Mouse (Mus musculus) activated CD4-positive, CD25-positive, alpha-beta regulatory T cell, adult 4 months (primary cell): ENCODE data around the gene Atf6. TPM values are rescaled to one million over a fixed set of nuclear protein-coding genes. Genes with fewer than 3 reads are reported as not detected.

Experiments
- ATAC-seq: one replicate; pipeline ENCODE4 v1.8.0; 2017
- polyA plus RNA-seq, 2 experiments: library from polyadenylated mRNA; unstranded; fragments of 100-300 nt; shearing (Covaris generic); gene quantifications; one replicate each; pipeline ENCODE4 v1.2.1; 2017

The Atf6 gene
- polyA plus RNA-seq, 2 experiments from 2014 or later = 6.5 to 8.2 TPM

DNA sequence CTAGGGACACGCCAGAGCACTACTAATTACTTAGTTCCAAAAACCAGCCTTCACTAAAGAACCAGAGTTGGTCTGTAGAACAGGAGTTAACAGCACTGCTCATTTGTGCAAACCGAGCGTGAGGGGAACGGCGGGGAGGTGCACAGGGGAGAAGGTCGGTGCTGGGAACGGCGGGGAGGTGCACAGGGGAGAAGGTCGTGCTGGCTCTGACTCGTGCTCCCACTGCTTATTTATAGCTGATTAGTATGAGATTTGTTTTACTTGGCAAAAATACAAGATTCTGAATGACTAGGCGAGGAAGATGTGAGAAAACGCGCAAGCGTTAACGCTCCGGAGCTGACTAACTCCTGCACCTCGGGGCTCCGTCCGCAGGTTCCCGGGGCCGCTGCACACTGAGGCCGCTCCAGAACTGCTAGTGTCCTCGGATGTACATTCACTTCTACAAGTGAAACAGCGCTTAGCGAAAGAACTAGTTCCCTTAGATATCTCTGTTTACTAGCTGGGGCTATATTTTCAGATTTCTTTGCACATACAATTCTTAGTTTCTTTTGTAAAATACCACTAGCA lies 96.1 kb downstream of the Atf6 start:
- ATAC-seq = no peak

DNA sequence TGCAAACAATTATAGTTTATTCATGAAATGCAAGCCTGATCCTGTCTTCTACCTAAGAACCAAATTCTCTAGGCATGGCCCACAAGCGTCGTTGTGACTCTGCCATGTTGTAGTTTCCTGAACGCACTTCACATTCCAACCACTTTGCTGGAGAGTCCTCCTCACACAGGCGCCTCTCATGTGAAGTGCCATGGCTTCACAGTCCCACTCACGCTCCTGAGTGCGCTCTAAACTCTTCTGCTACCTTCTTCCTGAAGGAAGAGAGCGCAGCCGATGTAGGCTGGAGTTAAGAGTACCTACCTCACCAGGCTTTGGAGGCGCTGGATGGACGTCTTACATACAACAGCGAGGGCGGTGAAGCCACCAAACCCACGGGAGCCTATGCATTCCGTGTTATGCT lies 96.9 kb downstream of the Atf6 start:
- ATAC-seq = no peak

DNA sequence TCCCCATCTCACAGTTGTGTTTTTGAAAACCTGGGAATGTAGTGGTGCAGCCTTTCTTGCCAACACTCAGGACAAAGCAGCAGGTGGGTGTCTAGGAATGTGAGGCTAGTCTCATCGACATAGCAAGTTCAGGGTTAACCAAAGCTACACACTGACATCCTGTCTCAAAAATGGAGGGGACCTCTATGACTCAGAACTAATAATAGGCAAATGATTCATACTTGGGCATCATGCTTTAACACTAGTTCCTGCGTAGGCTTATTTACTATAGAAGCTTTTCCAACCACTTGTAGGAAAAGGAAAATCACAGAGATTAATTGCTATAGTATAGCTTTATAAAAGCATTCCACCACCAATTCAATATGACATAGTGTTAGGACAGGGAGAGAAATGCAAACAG lies 100.6 kb downstream of the Atf6 start:
- no peak for ATAC-seq

DNA sequence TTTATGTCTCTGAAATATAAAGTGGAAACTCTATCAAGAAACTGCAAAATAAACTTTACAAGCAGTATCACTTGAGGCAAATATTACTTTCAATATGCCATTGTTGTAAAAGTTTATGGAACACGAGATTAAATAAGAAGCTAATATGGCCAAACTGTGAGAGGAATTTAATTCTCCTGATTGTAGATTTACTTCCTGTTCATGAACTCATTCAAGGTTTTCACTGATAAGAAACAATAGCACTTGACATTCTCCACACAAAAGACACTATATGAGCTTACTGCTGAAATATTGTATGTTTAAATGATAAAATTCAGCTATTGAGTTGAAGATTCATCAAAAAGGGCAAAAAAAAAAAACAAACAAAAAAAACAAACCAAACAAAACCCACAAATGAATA lies 102.8 kb downstream of the Atf6 start:
- no peak for ATAC-seq

DNA sequence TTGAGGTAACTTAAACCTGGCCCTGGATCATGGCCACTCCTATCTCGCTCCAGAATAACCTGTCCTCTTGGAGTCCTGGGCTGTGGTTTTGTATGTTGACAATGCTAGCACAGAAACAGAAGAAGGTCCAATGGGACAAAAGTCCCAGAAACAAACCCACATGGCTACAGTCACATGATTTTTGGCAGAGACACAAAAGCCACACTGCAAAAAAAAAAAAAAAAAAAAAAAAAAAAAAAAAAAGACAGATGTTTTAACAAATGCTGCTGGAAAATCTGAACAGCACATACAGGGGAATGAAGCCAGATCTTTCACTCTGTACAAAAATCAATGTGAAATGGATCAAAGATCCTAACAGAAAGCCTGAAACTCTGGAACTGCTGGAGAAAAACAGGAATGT lies 105.9 kb downstream of the Atf6 start:
- ATAC-seq = no peak

DNA sequence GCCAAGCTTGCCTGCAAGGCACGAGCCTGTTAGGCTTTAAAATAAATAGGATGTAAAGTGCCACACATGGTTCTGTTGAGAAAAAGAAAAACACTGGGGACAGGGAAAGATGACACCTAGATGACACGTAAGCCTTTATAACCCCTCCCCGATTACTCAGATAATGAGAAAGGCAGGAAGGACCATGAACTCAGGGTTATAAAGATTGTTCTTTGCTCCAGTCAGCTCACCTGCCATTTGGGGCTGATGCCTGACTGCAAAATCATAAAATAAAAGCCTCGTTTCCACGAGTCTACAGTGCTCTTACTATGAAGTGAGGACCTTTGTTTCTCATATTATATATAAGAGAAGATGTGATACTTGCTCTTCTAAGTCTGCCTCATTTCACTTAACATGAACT lies 114.0 kb downstream of the Atf6 start:
- no peak for ATAC-seq

DNA sequence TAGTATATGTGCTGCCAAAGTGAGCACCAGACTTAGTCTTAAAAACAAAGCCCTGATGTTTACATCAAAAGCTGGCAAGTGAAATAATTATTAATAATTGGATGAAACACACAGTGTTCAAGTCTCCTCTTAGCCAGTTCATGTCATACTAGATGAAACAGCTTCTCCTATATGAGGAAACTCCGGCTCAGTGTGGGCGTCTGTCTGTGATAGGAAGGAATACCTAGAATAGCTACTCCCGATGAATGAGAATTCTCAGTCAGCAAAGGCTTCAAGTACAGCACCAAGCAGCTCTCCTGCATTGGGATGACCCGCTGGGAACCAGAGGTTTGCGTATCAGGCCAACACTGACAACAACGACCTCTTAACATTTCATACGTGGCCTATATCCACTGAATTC lies 115.8 kb downstream of the Atf6 start:
- no peak for ATAC-seq

DNA sequence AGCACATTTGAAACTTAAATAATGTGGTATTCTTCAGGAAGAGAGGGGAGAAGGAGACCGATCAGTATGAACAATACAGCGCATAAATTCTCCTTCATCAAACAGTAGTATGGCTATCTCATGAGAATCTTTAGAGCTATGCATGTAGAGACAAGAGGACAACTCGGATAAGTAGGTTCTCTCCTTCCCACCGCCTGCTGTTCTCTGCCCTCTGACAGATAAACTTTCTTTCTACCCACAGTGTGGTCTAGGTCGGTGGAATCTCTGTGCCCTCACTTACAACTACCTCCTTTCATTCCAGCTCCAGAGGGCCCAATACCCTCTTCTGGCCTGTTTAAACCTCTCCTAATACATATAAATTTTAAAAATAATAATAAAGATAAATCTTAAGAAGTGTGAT lies 121.0 kb downstream of the Atf6 start:
- no peak for ATAC-seq

DNA sequence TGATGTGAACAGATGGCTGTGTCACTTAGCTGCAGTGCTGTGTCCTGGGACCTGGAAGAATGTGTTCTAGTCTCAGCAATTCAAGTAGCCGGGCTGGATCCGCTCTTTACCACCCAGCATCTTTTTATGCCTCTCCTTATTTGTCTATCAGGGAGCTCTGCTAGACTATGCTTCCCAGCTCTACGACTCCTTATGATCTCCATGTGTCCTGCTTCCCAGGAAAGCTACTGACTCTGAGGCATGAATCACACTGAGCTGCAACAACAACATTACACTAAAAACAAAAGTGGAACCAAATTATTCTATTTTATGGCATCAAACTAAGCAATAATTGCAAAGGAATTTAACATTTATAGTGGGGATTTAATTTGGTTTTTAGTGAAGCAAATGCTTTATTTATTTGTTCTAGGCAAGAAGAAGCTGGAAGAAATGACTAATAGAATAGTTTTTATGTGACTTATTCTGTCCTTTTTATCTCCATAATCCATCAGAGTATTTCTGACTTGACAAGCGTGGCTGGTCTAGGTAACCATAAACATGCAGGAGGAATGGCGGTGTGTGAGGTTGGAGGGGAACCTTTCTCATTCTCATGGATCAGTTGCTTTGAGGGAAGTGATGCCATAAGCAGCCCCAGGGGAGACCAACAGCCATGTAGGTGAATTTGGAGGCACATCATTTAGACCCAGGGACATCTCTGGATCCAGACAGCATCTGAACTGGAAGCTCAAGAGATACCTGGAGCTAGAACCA lies 125.9 kb downstream of the Atf6 start:
- no peak for ATAC-seq

DNA sequence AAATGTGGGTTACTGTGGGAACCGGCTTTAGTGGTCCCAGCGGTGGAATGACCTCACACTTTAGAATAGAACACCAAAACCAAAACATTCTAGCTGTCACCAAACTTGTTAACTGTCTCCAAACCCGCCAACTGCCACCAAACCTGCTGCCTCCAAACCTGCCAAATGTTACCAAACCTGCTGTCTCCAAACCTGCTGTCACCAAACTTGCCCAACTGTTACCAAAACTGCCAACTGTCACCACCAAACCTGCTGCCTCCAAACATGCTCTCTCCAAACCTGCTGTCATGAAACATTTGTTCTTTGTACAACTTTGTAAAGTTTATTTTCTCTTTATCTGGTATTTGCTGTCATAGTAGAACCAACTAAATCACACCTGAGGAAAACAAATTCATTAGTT lies 132.7 kb downstream of the Atf6 start:
- no peak for ATAC-seq

DNA sequence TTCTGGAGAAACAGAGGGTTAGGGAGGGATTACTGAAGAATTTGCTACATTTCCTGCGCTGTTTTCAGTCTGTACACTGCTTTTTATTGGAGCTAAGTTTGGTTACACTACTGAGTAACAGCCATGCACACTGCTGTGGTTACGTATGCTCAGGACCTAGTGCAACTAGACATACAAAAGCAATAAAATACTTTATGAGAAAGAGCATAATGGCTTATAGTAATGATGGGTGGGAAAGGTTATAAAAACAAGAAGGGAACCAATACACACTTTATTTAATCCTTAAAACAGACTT lies 135.0 kb downstream of the Atf6 start:
- ATAC-seq = no peak

DNA sequence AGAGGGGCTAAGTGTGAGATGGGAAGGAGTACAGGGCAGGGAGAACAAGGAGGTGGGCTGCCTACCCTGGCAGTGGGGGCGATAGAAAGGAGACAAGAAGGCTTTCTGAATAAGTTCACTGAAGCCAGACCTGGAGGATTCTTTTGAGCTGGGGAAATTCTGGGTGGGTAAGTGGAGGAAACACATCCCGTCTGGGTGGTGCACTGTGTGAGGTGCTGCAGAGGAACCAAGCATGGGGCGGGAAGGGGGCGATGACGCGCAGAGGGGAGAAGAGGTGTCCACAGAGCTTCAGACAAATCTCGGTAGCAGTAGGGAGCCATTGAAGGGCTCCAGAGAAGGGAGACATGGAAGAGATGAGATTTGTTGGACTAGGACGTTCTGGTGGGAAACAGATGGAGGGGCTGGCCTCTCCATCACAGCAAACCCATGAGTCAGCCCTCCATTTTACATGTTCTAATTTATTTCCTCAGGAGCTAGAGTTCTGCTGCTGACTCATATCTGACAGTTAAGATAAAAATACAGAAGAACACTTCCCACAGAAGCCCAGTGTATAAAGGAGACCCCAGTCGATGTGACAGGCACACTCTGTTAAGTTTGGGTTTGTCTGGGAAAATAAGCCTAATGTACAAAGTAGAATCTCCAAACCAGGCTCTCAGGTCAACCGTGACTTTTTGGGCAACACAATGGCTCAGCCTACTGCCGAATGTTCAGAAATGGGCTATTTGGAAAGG lies 135.5 kb downstream of the Atf6 start:
- ATAC-seq = no peak

DNA sequence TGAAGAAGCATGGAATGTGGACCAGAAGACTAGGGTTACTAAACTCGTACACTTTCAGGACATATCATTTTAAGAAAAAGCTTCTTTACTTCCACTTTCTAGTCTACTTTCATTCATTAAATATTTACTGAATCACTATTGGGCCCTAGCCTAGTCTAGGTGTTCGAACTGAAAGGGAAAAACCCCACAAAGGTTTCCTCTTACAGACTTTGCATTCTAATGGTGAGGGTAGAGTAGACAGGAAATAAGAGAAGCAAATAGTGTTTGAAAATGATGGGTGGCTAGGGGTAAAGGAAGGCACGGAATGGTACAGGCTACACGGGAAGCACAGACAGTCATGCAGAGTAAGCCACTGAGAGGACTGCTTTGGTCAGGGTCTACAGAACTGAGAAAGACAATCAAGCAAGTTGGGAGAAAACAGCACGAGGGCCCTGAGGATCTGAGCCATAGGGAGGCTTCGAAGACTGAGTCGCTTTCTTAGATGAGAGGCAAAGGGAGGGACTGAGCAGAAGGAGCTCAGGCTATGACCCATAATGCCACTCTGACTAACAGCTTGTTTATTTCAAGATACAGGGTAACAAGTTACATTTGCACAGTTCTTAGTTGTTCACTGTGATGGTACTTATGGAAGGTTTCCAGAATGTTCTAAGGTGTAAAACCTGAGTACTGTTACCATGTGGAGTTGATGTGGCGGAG lies 138.2 kb downstream of the Atf6 start:
- peak; percentile 99 for ATAC-seq

DNA sequence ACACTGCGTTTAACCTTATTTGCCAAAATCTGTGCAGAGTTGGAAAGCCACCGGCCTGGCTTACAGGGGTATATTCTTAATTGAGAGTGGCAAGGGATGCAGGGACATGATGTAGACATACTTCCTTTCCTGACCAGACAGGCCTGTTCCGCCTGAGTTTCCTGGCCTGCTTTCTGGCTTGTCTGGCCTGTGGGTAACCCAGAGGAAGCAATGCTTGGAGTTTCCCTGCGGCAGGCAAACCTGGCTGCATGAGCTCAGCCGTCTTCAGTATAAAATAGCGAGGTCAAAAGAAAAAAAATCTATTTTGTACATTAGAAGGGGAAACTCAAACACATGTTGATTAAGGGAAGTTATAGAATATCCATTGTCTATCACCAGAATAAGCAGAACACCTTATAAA lies 139.0 kb downstream of the Atf6 start:
- no peak for ATAC-seq

DNA sequence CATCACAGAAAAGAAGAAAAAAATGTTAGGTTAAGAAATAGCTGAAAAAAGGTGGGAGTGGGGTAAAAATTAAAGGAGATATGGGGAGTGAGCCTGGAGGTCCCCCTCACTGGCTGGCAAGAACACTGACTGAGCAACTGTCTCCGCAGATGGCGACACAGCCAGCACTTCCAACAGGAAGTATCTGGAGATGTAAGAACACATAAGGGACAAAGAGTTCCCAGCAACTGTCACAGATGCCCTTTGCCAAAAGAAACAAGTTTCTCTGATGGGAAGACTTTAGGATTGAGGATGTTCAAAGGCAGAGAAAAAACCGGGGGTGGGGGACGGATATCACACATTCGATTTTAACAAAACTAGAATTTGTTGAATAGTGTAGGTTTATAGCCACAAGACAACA lies 146.0 kb downstream of the Atf6 start:
- ATAC-seq = no peak

DNA sequence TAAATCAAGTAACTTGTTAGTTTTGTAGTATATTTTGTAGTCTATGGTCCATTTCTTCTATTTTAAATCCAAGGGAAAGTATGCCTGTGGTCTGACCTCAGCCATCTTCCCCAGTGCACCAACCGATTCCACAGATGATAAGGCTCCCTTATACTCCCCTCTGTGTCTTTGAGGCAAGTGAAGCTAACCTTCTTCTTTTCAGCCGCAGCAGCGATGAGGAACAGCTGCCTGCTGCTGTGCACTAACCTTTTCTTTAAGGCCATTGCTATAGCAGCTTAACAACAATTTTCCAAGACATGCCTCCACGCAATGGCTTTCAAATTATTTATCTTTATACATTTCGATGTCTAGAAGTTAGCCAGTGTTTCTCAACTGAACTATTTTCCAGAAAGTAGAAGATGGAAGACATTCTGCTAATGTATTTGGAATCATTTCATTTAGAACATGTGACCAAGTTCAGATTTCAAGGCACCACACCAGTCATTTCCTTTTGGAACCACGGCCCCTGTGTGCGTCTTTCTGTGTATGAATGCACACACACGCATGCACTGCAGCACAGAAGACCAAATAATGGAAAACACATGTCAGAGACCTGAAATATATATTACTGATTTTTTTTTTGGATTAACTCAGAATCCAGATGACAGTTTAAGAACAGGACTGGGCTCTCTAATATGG lies 149.3 kb downstream of the Atf6 start:
- no peak for ATAC-seq

DNA sequence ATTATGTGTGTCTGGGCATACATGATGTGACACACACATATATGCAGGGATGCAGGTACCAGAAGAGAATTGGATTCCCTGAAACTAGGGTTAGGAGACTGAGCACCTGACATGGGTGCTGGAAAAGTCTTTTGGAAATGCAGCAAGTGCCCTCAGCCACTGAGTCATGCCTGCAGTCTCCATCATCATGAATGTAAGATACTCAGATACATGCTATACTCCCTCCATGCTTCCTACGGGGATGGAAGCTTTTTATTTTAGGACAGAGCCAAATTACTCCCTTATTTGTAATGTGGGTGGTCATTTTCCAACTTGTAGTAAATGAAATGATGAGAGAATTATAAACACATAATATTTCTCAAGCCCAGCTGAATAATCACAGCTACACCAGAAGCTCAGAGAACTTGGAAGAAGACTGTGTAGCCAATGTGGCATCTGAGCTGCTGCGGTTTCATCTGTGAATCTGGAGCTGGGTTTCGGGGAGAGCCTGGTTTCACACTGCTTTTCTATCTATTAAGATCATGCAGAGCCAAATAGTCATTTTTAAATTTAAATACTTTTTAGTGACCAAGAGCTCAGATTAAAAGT lies 150.2 kb downstream of the Atf6 start:
- ATAC-seq = no peak

DNA sequence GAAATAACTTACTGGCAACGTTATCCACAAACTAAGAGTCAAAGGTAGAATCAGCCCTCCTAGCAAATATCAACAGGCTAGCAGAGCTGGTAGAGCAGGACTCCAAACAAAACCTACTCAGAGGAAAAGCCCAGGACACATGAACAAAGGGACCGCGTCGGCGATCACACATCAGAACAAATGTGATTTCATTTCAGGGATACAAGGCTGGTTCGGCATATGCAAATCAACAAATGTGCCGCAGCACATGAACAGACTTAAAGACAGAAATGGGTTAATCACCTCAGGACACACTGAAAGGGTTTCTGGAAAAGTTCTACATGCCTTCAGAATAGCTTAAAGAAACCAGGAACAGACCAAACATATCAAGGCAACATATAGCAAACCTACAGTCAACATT lies 155.8 kb downstream of the Atf6 start:
- no peak for ATAC-seq

DNA sequence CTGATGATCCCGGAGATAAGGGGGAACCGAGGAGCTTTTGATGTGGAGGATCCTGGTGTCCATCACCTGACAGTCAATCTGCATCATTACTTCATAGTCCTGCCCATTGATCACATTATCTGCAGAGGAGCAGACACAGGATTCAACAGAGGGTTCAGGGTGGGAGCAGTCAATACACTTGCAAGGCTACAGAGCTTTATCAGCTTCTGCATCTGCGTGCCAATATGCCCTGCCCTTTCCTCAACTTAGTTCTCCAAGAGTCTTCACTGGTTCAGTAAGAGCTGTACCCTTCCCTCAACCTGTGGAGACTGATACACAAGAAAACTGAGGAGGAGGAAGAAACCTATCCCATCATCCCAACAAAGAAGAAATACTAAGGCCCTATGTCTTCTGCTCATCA lies 157.6 kb downstream of the Atf6 start:
- ATAC-seq = no peak

DNA sequence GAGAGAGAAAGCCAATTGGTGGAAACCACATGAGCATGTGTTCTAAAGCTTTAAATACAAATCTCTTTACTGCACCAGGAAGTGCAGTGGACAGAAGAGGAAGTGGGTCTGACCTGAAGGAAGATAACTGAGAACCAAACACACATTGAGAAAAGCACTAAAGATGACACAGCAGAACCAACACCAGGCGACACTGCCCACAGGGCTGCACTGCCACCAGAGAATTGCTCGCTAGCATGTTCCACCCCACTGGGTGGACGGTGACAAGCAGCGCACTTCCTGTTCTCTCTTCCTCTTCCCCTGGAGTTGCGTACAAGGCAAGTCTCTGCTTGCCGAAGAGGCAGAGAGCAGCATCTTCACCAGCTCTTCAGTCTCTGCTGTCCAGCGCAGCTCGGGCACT lies 158.1 kb downstream of the Atf6 start:
- peak; percentile 40 for ATAC-seq

DNA sequence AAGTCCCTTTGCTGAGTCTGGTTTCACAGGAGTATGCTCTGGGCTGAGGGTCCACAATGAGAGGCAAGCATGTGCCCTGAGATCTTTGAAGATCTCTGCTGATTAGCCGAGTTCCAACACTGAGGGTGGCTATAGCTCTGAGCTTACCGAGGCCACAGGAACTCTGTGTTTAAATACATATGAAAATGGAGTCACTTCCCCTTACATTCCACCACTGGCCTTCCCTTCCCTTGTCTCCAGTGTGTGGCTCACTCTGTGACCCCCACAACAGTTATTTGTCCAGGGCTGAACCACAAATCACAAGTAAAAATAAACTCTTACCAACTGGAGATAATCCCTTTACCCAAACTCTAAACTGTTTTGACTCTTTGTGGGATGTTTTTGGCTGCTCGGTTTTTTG lies 158.5 kb downstream of the Atf6 start:
- ATAC-seq = no peak

DNA sequence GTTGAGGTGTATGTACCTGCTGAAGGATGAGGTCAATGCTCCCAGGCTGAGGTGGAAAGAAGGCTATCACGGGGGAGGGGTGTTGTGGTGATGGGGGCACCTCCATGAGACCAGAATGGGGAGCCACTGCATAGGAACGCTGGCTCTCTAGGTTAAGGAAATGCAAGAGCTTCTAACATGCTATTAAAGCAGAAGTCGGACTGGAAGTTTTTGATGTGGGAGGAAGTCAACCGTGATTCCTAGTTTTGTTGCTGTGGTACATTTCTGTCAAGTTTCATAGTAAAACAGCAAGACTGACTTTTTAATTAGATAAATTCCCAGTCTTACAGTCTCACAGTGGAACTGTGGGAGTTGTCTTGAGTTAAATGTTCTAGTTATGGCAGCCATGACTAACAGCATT lies 161.5 kb downstream of the Atf6 start:
- no peak for ATAC-seq
